Mouse (Mus musculus): ENCODE data around the gene Cfap70.

Gene Cfap70

DNA sequence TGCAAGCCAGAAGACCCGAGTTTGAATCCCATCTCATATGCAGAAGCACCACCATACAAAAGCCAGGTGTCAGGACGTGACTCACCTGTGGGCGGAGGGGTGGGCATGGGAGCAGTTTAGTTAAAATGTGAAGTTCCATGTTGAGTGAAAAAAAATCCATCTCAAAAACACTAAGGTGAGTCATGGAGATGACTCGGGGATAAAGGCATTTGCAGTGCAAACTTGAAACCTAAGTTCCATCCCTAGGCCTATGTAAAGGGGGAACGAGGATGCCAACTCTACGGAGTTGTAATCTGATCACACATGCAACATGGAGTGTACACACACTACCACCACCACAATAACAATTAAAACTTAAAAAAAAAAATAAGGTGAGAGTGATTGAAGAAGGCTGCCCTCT, 29.0 kb downstream of the Cfap70 start:
- no peak for DNase-seq (ENCODE audit: low spot score)

DNA sequence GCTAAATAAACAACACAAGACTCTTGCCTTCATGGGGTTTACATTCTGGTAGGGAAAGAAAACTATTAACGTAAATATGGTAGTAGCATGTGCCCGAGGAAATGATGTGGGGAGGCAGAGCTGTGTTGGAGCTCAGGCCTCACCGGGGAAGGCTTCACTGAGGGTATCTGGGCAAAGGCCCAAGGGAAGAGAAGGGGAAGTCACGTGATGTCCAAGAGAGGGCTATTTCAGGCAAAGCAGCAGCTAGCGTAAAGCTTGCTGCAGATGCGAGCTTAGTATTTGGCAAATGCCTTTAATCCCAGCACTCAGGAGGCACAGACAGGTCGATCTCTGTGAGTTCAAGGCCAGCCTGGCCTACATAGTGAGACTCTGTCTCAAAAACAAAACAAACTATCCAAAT, 29.8 kb downstream of the Cfap70 start:
- no peak for DNase-seq (ENCODE audit: low spot score)

DNA sequence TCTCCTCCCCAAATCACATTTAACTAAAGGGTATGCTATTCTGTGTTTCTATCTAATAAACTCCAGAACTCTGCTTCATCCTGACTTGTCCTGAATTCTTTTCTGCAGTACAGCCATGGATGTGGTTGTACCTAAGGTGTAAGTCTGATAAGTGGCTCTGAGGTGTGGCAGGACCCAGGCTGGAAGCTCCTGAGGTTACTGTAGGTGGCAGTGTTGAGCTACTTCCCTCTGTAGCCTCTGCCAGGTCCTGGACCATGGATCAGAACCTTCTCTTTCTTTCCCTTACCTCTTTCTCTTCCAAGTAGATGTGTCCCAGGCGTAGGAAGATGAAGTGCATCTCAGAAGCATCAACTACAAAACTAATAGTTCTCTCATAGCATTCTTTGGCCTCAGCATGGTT, 52.0 kb downstream of the Cfap70 start:
- DNase-seq (ENCODE audit: low spot score), result peak; percentile 42

GRCm38 (mm10) chr14:20398864-20399263, 53.2 kb downstream of the Cfap70 start:
- DNase-seq (ENCODE audit: low spot score), result peak; percentile 23

GRCm38 (mm10) chr14:20397220-20397619, 54.8 kb downstream of the Cfap70 start:
- no peak for DNase-seq (ENCODE audit: low spot score)

DNA sequence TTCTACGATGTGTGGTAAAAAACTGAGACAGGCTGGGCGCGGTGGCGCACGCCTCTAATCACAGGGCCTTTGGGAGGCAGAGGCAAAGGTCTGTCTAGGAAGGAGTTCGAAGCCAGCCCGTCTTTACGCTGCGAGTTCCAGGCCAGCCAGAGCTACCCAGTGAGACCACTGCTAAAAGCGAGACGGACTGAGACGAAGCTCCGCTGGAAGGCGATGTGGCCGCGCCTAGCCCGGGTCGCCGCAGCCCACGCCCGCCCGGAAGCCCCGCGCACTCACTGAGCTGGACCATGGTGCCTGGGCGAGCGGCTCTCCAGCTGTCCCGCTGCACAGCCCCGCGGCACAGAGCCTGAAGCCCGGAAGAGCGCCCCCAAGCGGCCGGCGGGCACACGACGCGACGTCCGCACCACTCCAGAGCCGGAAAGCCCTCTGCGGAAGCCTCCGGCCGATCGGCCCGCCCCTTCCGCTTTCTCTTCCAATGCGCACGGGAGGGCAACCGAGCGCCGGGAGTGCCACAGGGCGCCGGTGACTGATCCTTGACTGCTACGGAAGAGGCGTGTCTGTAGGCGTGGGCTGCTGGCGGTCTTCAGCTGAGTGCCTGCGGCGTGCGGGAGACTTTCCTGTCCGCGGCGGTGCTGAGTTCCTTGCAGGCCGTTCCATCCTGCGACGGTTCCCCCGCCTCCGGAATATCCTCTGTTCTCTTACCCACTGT, 58.7 kb downstream of the Cfap70 start, which contains the start of gene Mrps16:
Gene Mrps16, minus strand, starts transcription at position 430 of the 709 bp plus-strand sequence.
- DNase-seq (ENCODE audit: low spot score), result peak; percentile 97

- no peak for DNase-seq (ENCODE audit: low spot score)
These were observed 59.7 kb downstream of the Cfap70 start for GRCm38 (mm10) chr14:20392326-20392725.

DNA sequence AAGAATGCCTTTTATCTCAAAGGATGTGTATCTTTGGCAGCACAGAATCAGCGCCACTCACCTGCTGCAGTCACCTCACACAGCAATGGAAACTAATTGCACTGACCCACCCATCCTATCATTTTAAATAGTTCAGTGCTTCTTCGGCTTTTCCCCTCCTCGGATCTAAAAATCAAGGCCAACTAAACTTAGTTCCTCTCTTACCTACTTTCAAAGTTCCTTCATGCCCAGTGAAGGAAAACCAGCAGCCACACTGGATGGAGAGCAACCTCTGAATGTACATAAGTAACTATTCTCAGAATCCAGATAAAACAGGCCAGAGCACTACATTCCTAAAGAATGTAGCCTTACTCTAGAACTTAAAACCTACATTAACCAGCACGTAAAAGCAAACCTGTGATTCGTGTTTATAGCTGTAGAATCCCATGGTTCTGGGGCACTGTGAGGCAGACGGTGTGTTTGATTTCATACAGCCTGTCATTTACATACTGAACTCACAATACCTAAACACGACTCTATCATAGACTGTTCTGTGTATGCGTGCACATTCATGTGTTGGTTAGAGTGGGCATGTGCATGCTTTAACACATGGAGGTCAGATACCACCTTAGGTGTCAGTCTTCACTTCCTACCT, 62.5 kb downstream of the Cfap70 start:
- DNase-seq (ENCODE audit: low spot score), result no peak

GRCm38 (mm10) chr14:20388441-20389129, 63.4 kb downstream of the Cfap70 start, which contains the start of gene Dnajc9:
Gene Dnajc9 (minus strand): TSS chr14:20388910.
- peak; percentile 92 for DNase-seq (ENCODE audit: low spot score)

- no peak for DNase-seq (ENCODE audit: low spot score)
These were observed 72.1 kb downstream of the Cfap70 start for GRCm38 (mm10) chr14:20379753-20380430.

GRCm38 (mm10) chr14:20379087-20379640, 72.9 kb downstream of the Cfap70 start:
- DNase-seq (ENCODE audit: low spot score), result no peak

GRCm38 (mm10) chr14:20378313-20379061, 73.5 kb downstream of the Cfap70 start:
- DNase-seq (ENCODE audit: low spot score), result peak; percentile 71

GRCm38 (mm10) chr14:20377112-20377521, 74.9 kb downstream of the Cfap70 start:
- no peak for DNase-seq (ENCODE audit: low spot score)

GRCm38 (mm10) chr14:20371854-20372253, 80.2 kb downstream of the Cfap70 start:
- no peak for DNase-seq (ENCODE audit: low spot score)

- DNase-seq (ENCODE audit: low spot score), result no peak
These were observed 81.2 kb downstream of the Cfap70 start for GRCm38 (mm10) chr14:20370798-20371197.

DNA sequence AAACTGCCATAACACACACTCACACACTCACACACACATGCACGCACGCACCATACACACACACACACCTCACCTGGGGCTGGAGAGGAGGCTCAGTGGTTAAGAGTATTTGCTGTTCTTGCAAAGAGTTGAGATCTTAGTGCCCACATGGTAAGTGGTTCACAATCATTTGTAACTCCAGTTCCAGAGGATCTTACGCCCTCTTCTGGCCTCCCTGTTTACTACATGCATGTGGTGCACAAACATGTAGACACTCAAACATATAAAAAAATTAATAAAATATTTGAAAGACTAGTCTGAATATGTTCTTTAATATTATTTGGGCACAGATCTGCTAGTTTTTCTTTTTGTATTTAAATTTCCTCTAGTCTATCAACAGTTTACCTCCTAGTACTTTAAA, 83.8 kb downstream of the Cfap70 start:
- DNase-seq (ENCODE audit: low spot score), result no peak

- DNase-seq (ENCODE audit: low spot score), result no peak
These were observed 88.8 kb downstream of the Cfap70 start for GRCm38 (mm10) chr14:20363230-20363629.

DNA sequence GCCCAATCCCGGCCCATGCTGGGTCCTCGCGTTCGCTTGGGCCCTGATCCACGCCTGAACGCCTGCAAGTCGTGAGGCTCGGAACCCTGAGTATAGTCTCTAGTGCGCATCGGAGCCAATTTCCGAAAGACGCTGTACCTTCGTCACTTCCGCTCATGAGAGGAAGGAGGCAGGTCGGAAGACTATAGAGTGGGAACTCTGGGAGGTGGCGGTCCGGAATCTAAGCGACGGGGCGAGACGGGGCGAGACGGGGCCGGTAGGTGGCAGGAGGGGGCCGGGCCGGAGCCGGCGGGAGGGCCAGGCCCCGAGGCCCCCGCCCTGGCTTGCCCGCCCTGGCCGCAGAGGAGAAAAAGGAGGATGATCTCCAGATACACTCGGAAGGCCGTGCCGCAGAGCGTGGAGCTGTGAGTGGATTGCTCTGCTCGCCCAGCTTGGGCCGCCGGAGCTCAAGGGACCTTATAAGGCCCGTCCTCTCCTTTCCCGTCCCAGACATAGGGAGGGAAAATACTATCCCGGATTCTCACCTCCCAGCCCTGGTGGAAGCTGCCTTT, 104.0 kb downstream of the Cfap70 start, which contains the start of the genes Ecd and Fam149b:
Gene Ecd, minus strand, starts transcription at position 131 of the 551 bp plus-strand sequence.
Gene Fam149b, plus strand, starts transcription at position 172 of the 551 bp plus-strand sequence.
- DNase-seq (ENCODE audit: low spot score), result peak; percentile 99

DNA sequence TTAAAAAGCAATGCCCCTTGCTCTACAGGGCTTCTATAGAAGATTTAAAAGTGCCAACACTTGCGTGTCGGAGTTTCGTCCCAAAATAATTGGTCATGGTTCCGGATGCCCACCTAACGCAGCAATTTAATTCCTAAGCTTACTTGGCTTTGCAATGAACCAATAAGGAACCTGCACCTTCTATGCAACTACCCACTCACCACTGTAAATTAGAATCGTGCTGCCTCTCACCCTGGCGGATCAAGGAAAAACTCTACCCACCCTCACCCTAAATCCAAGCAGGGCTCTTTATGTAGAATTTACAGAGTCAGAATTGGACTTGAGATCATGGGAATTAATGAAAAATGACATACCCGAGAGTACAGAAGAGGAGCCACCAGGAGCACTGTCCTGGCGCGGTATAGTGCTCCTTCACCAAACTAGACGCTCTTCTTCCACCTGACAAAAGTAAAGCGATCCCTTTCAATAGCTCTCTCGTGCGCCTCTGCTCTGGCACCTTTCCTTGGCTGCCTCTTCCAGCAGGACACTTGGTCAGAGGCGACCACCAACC, 104.5 kb downstream of the Cfap70 start:
- DNase-seq (ENCODE audit: low spot score), result no peak

DNA sequence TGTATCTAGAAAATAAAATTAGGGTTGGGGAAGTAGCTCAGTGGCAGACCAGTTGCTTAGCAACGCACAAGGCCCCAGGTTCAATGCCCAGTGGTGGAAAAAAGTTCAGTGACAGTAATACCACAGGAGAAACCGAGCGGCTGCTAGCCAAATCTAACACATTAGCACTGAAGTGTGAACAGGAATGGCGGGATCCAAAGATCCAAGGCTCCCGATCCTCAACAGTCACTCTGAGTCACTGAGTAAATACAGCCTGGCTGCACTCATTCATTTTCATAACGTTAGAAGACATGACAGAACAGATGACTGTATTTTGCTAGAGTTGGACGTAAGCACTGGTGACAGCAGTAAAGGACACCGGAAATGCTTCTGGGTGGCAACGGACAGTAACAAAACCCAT, 106.1 kb downstream of the Cfap70 start:
- no peak for DNase-seq (ENCODE audit: low spot score)

Measured in embryo, embryonic 10 days (tissue).